Mouse (Mus musculus) lung, embryonic 15.5 days (tissue): Measurements from ENCODE around the gene Scrn2. TPM values are rescaled to one million over a fixed set of nuclear protein-coding genes. Genes with fewer than 3 reads are reported as not detected.
A peak's percentile ranks its signal among the peaks of the same experiment; 100 is the strongest.

Experiments
- ATAC-seq: fragments of 200-750 bp; cut with Nextera tagmentation; 2 replicates; pipeline ENCODE4 v1.8.0; 2017; ENCODE audit warnings: moderate number of reproducible peaks, borderline replicate concordance; ENCODE audit not compliant: low FRiP score, low TSS enrichment; ENCODE audit errors: extremely low read depth
- H3K27ac ChIP-seq: fragments of 300-500 bp; sonication (generic); 2 replicates; pipeline ENCODE4 v1.5.1; 2015; ENCODE audit warnings: moderate library complexity, mild to moderate bottlenecking, inconsistent platforms
- H3K27me3 ChIP-seq: fragments of 300-500 bp; sonication (generic); 2 replicates; pipeline ENCODE4 v1.6.1; 2015; ENCODE audit warnings: inconsistent platforms
- H3K36me3 ChIP-seq: fragments of 300-500 bp; sonication (generic); 2 replicates; pipeline ENCODE4 v1.6.1; 2015; ENCODE audit warnings: inconsistent platforms
- H3K4me1 ChIP-seq: fragments of 300-500 bp; sonication (generic); 2 replicates; pipeline ENCODE4 v1.6.1; 2015; ENCODE audit warnings: inconsistent platforms
- H3K4me2 ChIP-seq: fragments of 300-500 bp; sonication (generic); 2 replicates; pipeline ENCODE4 v1.6.1; 2015; ENCODE audit warnings: inconsistent platforms, mild to moderate bottlenecking, moderate library complexity
- H3K4me3 ChIP-seq: fragments of 300-500 bp; sonication (generic); 2 replicates; pipeline ENCODE4 v1.5.1; 2015; ENCODE audit warnings: mild to moderate bottlenecking, inconsistent platforms
- H3K9ac ChIP-seq: fragments of 300-500 bp; sonication (generic); 2 replicates; pipeline ENCODE4 v1.6.1; 2015; ENCODE audit warnings: inconsistent platforms
- H3K9me3 ChIP-seq: fragments of 300-500 bp; sonication (generic); 2 replicates; pipeline ENCODE4 v1.6.1; 2016; ENCODE audit warnings: inconsistent platforms
- WGBS: fragments of 180-500 bp; shearing (Covaris S2); methylation state at CpG from one replicate; pipeline ENCODE4 v1.1.7; 2015; 5-methylcytosine and 5-hydroxymethylcytosine counted together
- polyA plus RNA-seq: library from polyadenylated mRNA; unstranded; fragments of >200 nt; fragmentation: Nextera tagmentation; extraction: Ambion mirVana; gene quantifications from 2 replicates; pipeline ENCODE4 v1.2.1, GENCODE M21; 2015

The Scrn2 gene
- polyA plus RNA-seq, 1 experiment from 2014 or later, result 31.9 TPM

GRCm38 (mm10) chr11:97065538-97066295 is 36.0 kb downstream of the Scrn2 start:
- Histone ChIP-seq H3K36me3 (peaks cover 14% of the 10 kb centered on the region), H3K27me3 (no peaks in the 10 kb centered on the region), H3K9ac (no peak overlapping the region), H3K4me3 (no peak overlapping the region), H3K4me2 (no peak overlapping the region), H3K9me3 (no peaks in the 10 kb centered on the region), H3K4me1 (no peaks in the 10 kb centered on the region), H3K27ac (no peak overlapping the region)
- no peak for ATAC-seq
- 76% methylated on average over 12 of the region's 12 CpGs for WGBS

GRCm38 (mm10) chr11:97066656-97067360 is 37.1 kb downstream of the Scrn2 start:
- Histone ChIP-seq H3K9ac (no peak overlapping the region), H3K36me3 (peaks cover 5% of the 10 kb centered on the region; the same call in 1 of the 2 replicates), H3K27me3 (no peaks in the 10 kb centered on the region), H3K27ac (no peak overlapping the region), H3K4me1 (no peaks in the 10 kb centered on the region), H3K4me2 (no peak overlapping the region), H3K4me3 (no peak overlapping the region), H3K9me3 (no peaks in the 10 kb centered on the region)
- 51% methylated on average over 22 of the region's 22 CpGs for WGBS
- peak; percentile 43 for ATAC-seq

DNA sequence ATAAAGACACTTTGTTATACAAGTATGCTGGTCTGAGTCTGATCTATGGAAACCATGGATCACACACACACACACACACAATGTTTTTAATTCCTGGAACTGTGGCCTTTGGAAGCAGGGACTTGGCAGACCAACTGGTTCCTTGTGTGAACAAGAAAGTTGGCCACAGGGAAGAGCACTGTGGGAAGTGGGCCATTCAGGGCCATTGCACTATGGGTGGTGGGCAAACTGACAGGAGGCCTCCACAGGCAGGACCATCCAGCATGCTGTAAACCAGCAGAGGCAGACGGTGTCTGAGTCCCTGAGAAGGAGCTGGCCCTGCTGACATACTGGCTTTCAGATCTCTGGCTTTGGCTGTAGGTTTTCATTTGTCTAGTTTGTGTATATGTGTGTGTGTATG is 39.6 kb downstream of the Scrn2 start:
- Histone ChIP-seq H3K36me3 (peaks cover 5% of the 10 kb centered on the region; the same call in 1 of the 2 replicates), H3K4me3 (no peak overlapping the region), H3K27ac (no peak overlapping the region), H3K9ac (no peak overlapping the region), H3K27me3 (no peaks in the 10 kb centered on the region), H3K4me1 (peaks cover 3% of the 10 kb centered on the region; the same call in 1 of the 2 replicates), H3K9me3 (no peaks in the 10 kb centered on the region), H3K4me2 (no peak overlapping the region)
- no peak for ATAC-seq
- WGBS, result 68% methylated on average over 1 of the region's 1 CpGs

GRCm38 (mm10) chr11:97069770-97070169 is 40.0 kb downstream of the Scrn2 start:
- H3K4me3 ChIP-seq, result no peak overlapping the region
- H3K27me3 ChIP-seq, result no peaks in the 10 kb centered on the region
- peaks cover 5% of the 10 kb centered on the region; the same call in 1 of the 2 replicates for H3K36me3 ChIP-seq
- H3K4me1 ChIP-seq, result peaks cover 3% of the 10 kb centered on the region; the same call in 1 of the 2 replicates
- H3K27ac ChIP-seq, result no peak overlapping the region
- no peak overlapping the region for H3K4me2 ChIP-seq
- H3K9ac ChIP-seq, result no peak overlapping the region
- 69% methylated on average over 2 of the region's 2 CpGs for WGBS
- ATAC-seq, result no peak
- no peaks in the 10 kb centered on the region for H3K9me3 ChIP-seq

DNA sequence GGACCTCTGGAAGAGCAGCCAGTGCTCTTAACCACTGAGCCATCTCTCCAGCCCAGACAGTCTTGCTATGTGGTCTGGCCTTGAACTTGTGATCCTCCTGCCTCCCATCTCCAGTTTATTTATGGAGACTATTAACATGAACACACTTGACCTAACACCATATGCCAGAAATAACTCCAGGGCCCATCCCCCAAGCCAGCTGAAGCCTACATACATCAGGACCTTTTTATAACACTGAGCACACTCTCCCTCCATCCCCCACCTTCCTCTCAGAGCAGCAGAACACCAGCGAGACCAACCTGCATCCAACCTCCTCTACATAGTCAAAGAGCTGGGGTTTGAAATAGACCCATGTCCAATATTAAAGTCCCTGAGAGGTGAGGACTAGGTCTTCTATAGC is 41.4 kb downstream of the Scrn2 start:
- Histone ChIP-seq H3K27ac (no peak overlapping the region), H3K36me3 (peaks cover 5% of the 10 kb centered on the region; the same call in 1 of the 2 replicates), H3K9ac (no peak overlapping the region), H3K4me3 (no peak overlapping the region), H3K27me3 (no peaks in the 10 kb centered on the region), H3K4me2 (no peak overlapping the region), H3K4me1 (peaks cover 3% of the 10 kb centered on the region; the same call in 1 of the 2 replicates), H3K9me3 (no peaks in the 10 kb centered on the region)
- 56% methylated on average over 1 of the region's 1 CpGs for WGBS
- no peak for ATAC-seq

- no peak overlapping the region for H3K9ac ChIP-seq
- H3K4me3 ChIP-seq, result no peak overlapping the region
- H3K27me3 ChIP-seq, result no peaks in the 10 kb centered on the region
- H3K4me2 ChIP-seq, result no peak overlapping the region
- ATAC-seq, result no peak
- H3K9me3 ChIP-seq, result no peaks in the 10 kb centered on the region
- 25% methylated on average over 3 of the region's 3 CpGs for WGBS
- H3K27ac ChIP-seq, result no peak overlapping the region
- H3K4me1 ChIP-seq, result peaks cover 3% of the 10 kb centered on the region; the same call in 1 of the 2 replicates
- H3K36me3 ChIP-seq, result no peaks in the 10 kb centered on the region
Observed at GRCm38 (mm10) chr11:97072533-97072932, 42.8 kb downstream of the Scrn2 start.

DNA sequence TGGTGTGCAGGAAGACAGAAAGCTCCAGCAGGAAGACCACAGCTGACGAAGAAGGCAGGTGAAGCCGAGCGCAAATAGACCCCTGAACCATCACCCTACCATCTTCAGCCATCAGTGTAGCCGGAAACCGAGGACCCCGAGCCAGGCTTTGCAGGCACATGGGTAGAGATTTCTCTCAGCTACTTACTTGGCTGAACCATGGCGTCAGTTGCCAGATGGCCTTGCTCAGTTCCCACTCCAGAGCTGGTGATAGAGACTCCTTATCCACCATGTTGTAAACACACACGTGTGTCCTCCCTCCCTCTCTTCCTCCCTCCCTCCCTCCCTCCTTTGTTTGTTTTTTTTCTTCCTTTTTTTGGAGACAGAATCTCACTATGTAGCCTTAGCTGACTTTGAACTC is 44.5 kb downstream of the Scrn2 start:
- no peaks in the 10 kb centered on the region for H3K36me3 ChIP-seq
- no peak overlapping the region for H3K4me3 ChIP-seq
- ATAC-seq, result no peak
- H3K27ac ChIP-seq, result no peak overlapping the region
- H3K4me2 ChIP-seq, result no peak overlapping the region
- H3K4me1 ChIP-seq, result peaks cover 3% of the 10 kb centered on the region; the same call in 1 of the 2 replicates
- no peaks in the 10 kb centered on the region for H3K27me3 ChIP-seq
- 39% methylated on average over 8 of the region's 8 CpGs for WGBS
- no peaks in the 10 kb centered on the region for H3K9me3 ChIP-seq
- H3K9ac ChIP-seq, result no peak overlapping the region

- 0 out of 2 replicates have a peak, but pooled peaks cover 11% of the 10 kb centered on the region for H3K27me3 ChIP-seq
- no peaks in the 10 kb centered on the region for H3K9me3 ChIP-seq
- H3K9ac ChIP-seq, result no peak overlapping the region
- ATAC-seq, result no peak
- WGBS, result 32% methylated on average over 4 of the region's 4 CpGs
- no peak overlapping the region for H3K27ac ChIP-seq
- peaks cover 9% of the 10 kb centered on the region for H3K4me1 ChIP-seq
- H3K4me2 ChIP-seq, result no peak overlapping the region
- H3K4me3 ChIP-seq, result no peak overlapping the region
- H3K36me3 ChIP-seq, result no peaks in the 10 kb centered on the region
Observed at GRCm38 (mm10) chr11:97078751-97079150, 49.0 kb downstream of the Scrn2 start.

DNA sequence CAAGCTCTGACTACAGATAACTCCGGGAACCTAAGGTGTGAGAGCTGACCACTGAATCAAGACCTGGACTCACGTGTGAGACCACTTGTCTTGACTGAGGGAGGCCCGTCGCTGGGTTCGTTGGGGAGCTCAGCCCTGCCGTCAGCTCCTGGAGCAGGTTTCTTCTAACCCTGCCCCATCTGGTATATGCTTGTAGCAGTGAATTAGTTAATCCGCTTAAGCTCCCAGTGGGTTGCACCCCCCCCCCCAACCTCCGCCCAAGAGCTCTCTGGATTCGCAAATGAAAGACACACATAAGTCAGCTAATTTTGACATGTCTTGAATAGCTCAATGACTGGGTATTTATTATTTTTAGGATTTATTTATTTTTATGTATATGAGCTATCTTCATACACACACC is 50.6 kb downstream of the Scrn2 start:
- H3K4me2 ChIP-seq, result no peak overlapping the region
- 20% methylated on average over 9 of the region's 9 CpGs for WGBS
- H3K27ac ChIP-seq, result no peak overlapping the region
- no peak for ATAC-seq
- no peaks in the 10 kb centered on the region for H3K36me3 ChIP-seq
- H3K4me1 ChIP-seq, result peaks cover 9% of the 10 kb centered on the region
- H3K4me3 ChIP-seq, result no peak overlapping the region
- no peaks in the 10 kb centered on the region for H3K9me3 ChIP-seq
- H3K9ac ChIP-seq, result no peak overlapping the region
- peaks cover 16% of the 10 kb centered on the region; the same call in 1 of the 2 replicates for H3K27me3 ChIP-seq

DNA sequence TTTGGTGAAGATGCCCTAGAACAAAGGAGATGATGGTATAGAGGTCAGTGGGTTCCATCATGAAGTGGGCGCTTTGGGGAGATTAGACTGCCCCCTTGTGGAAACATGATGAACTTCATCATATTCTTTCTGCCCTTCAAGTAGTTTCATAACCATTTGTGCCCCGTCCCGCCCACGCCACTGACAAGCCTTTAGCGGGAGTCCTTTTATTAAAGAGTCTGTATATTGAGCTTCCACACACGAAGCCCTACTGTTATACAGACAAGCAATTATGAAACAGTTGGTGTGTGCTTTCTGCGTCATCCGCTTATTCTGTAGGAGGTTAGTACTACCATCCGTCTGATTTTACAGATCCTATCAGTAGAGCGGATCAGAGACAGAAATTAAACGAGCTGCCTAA is 53.2 kb downstream of the Scrn2 start:
- no peak for ATAC-seq
- no peak overlapping the region for H3K4me3 ChIP-seq
- 29% methylated on average over 11 of the region's 11 CpGs for WGBS
- H3K27ac ChIP-seq, result no peak overlapping the region
- no peaks in the 10 kb centered on the region for H3K9me3 ChIP-seq
- no peak overlapping the region for H3K9ac ChIP-seq
- H3K36me3 ChIP-seq, result no peaks in the 10 kb centered on the region
- H3K4me1 ChIP-seq, result peaks cover 9% of the 10 kb centered on the region
- peaks cover 16% of the 10 kb centered on the region; the same call in 1 of the 2 replicates for H3K27me3 ChIP-seq
- peak overlapping the region; percentile 3; the same call in 1 of the 2 replicates for H3K4me2 ChIP-seq
